Mouse (Mus musculus) adrenal gland, adult (tissue): ENCODE data around the gene Tent5c.
"Not testable (repeated sequence)": the region's sequence is repeated elsewhere in the genome, so short reads cannot be mapped to it uniquely, and the experiment has no call there.

Source experiments
- DNase-seq, 2 experiments: peaks; one replicate each; pipeline ENCODE4 v3.0.0; 2022 to 2023; ENCODE audit warnings: low spot score in 1 of 2; ENCODE audit not compliant: inconsistent age in 2 of 2

Tent5c gene

DNA sequence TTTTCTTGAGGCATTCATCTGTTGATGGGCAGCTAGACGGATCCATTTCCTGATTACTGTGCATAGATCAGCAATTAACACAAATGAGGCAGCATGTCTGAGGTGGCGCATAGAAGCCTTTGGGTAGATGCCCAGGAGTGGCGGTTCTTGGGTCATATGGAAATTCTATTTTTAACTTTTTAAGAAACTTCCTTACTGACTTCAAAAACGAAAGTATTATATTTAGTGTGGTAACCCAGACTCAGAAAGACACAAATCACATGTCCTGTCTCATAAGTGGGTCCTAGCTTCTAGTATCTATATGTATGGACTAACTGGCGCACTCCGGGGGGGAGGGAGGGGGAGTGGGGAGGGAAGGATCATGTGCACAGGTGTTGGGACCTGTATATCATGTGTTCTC is 46.6 kb downstream of the Tent5c start:
- DNase-seq, result no peak

DNA sequence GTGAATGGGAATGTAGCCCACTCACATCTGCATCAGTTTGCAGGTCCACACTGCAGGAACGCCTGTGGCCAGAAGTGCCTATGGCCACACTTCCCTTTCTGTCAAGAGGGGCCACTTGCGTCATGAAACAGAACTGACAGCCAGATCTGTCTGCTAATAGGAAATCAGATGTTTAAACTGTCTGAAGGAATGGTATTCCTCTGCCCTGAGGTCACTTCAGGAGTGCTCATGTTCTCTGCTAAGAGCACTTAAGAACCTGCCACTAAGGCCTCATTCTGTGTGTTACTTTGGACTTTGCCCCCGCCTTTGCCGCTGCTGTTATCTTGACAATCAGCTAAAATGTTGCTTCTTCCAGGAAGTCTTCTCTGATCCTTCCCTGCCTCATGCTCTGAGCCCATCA is 48.4 kb downstream of the Tent5c start:
- DNase-seq, result no peak

DNA sequence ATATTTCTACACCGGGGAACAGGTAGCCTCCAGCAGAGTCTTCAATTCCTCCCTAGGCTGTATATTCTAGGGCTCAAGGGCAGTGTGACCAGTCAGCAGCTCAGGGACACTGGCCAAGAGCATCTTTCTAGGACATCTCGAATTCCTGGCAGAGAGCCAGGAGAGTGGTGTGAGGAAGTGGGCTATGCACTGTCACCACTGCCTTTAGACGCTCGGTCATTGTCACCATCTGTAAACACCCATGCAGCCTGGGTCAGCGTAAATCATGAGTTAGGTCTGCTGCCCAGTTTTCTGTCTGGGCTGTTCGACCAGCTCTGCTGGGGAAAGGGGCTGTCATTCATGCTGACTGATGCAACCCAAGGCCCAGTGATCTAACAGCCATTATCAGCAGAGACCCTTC is 49.1 kb downstream of the Tent5c start:
- DNase-seq, result peak; percentile 53 to 84

DNA sequence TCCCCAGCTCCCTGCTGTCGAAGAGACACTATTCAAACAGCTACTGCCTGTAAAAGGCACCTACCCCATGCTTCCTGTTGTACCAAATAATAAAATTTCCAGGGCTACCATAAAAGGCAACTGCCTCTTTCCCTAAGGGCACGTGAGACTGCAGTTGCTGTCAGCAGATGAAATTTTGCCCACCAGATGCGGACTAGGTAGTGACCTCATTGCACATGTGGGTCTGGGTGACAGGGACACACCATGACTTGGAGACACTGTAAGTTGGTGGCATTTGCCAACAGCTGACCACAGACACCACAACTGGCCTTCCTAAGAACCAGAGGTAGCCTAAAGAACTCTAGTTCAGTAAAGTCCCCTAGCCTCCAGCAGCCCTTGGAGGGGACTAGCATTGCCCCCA is 50.0 kb downstream of the Tent5c start:
- DNase-seq, result no peak

DNA sequence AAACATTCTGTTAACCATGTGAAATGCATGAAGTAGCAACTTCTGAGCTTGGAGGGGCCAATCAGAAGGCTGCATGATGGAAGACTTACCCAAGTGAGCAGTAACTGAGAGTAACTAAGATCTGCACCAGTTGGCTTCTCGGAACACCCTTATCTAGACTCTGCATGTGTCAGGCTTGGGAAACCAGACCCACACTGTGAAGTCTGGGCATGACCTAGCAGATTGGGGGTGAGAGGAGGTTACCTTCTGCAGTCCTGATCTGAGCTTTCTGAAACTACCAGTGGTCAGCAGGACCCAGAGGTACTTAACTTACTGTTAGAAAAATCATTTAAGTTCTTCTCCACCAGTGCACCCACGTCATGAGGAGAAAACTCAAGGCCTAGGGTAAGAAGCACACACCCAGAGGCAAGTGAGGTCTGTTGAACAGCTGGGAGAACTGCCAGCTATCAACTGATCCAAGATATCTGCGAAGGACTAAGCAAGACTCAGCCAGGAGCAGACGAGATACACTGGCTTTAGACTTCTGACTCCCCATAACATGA is 50.6 kb downstream of the Tent5c start:
- DNase-seq, result peak in 1 of 2 experiments; percentile 47

DNA sequence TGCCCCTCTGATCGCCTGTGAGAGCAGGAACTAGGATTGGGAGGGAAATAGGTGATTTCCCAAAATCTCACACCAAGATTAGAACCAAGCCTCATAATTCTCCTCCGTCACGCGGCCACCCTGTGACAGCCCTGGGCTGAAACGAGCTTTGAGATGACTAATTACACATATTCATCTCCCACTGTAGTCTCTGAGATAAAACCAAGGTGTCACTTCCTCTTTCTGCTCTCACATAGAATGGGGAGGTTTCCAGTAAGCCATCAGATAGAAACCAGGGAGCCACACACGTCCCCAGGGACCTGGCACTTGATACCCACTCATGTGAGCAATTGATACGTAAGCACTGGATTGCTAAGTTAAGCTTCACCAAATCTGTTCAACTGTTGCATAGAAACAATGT is 52.4 kb downstream of the Tent5c start:
- DNase-seq, result no peak

DNA sequence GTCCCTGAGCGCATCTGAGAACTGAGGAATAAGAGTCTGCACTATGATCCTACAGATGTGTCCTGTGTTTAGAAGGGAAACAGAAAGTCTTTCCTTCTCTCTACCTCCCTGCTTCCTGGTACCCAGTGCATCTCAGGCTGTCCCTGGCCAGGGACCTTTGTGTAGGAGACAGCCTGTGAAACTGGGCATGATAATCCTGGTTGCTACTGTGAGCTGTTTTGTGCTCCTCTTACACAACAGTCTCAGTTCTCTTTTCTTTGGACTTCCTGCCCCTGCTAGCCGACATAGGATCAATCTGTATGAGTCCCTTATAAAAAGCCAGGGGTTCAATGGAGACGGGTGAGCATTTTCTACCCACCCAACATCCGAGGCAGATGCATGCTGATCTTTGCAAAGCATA is 57.4 kb downstream of the Tent5c start:
- no peak for DNase-seq

DNA sequence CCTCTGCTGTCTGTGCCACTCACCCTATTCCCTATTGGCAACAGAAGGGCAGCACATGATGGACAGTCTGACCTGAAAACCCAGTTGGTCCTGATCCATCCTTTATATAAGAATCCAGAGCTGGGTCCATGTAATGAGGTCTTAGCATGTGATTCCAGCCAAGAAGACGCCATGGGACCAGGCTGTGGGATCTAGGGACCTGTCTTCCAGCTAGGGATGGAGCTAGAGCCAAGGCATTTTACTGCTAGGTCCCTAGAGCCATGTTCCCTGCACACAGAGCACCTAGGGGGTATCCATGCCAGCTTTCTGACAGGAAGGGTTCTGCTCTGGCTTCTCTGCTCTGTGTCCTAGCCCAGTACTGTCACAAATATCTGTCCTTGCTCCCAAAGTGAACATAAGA is 58.4 kb downstream of the Tent5c start:
- DNase-seq, result peak in 1 of 2 experiments; percentile 44

DNA sequence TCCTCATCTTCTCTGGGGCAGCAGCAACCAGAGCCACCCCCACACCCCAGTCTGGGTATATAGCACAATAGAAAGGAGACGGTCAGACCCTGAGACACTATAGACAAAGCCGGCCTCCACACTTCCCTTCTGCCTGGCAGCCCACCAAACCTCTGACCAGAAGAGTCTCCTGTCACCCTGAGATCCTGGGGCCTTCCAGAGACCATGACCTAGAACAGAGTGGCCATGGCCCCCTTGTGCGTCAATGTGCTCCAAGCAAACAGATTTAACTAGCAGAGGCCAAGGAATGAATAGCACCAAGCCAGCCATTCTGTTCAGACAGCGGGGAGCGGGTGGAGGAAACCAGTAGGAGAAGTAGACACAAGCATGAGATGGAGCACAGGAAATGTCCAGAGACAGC is 59.0 kb downstream of the Tent5c start:
- peak; percentile 67 to 79 for DNase-seq

DNA sequence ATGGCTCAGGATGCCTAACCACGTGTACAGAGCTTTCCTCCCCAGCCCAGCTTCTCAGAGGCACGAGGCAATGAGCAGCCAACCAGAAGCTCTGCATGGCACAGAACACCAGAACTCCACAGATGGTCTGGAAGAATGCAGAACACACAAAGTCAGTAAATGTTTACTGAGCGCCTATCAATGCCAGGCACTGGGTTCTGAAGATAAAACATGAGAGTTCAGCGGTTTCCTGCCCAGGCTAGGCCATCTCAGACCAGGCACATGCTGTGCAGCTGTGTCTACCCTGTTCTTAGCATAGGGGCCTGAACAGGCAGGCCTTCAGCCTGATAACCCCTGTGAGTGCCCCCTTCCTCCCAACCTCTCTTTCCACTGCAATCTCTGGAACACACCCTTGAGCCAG is 59.5 kb downstream of the Tent5c start:
- DNase-seq, result no peak

DNA sequence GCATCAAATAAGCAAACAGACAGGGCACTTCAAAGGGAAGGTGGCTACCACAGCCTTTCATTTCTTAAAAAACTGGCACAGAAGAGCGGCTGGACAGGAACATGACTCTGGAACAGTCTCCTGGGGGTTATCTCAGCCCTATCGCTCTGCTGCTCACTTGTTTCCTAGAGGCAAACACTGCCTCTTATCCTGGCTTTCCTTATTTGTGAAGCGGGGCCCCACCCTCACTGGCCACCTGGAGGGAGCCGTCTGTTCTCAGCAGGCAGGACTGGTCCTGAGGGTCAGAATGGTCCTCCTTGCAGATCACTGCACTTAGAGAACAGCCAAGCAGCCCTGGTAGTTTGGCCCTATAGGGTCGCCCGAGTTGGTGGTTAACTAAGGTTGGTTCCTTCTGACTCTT is 61.6 kb downstream of the Tent5c start:
- DNase-seq, result no peak

DNA sequence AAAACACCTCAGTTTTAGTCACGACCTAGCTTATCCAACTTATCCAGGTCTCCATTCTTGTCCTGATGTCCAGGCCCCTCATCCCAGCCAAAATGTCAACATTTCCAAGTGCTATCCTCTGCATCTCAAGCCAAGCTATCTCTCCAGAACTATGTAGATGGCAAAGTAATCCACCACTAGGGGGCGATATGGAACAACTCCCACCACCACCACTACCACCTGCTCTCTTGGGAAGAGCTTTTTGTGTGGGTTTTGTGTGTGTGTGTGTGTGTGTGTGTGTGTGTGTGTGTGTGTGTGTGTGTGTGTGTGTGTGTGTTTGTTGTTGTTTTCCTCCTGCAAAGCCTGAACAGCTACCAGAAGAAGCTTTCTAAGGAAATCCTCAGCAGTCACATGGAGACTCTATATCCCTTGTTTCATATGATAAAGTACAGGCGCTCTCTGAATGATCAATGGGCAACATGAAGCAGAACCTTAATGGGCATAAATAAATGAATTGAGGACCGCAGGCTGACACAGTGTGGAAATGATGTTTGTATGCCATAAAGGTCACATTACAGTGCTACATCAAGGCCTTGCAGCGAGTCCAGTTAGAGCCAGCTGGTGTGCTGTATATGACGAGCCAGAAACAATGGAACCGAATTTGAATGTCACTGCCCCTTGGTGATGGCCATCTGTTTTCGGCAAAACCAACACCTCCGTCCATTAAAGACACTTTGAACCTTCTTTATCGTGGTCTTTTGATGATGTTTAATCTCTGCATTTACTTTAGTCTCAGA is 66.5 kb downstream of the Tent5c start:
- DNase-seq, result peak in 1 of 2 experiments; percentile 89

DNA sequence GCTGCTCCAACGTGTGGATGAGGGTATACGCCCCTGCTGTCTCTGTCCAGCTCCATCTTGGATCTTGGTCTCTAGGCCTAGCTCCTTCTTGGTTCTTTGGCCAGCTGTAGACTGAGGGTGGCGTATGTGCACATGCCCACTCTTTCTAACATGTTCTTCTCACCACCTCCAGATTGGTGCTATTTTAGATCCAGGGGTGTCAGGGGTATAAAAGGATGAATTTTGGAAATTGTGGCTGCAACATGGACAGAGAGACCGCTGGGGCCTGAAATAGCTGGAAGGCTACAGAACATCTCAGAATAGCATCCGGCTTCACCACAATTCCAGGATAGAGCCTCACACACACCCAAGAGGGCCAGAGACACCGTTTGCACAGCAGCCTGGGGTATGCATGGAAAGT is 67.8 kb downstream of the Tent5c start:
- DNase-seq, result no peak

DNA sequence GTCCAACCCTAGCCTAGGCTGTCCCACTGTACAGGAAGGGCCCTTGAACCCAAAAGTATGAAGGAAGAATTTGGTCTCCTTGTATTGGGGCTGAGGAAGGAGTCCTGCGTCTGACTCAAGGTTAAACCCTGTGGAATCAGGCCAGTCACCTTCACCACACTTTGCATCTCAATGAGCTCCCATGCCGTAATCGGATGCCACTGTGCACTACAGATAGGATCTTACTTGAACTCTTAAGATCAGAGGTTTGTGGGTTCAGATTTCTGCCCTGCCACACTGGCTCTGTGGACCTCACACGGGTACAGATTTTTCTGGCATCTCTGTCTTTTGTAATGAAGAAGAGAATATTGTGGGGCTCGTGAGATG is 68.5 kb downstream of the Tent5c start:
- DNase-seq, result no peak

DNA sequence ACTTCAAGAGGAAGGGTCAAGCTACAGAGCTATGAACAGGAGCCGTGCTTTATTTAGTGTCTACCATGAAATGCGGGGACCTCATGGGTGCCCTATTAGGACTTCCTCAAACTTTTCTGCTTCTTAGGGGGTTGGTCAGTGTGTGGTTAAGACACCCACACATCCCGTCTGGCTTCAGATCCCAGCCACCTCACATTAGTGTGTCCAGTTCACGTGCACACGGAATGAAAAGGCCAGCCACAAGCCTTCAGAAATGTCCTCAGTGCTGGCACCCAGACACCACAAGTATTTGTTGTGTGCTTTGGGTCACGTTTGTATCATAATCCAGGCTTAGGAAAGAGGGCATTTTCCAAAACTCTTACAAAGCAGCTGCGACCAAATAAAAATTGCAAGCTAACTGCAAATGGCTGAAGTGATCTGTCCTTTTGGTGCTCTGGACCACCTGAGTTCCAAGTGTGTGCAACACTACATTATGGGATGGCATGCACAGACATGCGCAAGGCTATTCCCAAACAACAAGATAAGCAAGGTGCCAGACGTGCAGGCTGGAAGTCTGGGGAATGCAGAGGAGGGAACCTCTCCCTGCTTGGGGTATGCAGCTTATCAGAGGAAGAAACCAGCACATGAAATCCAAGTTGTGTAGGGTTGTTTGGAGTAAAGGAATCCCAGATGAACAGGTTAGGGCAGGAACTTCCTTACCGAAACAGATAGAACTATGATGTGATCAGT is 69.0 kb downstream of the Tent5c start:
- no peak for DNase-seq

DNA sequence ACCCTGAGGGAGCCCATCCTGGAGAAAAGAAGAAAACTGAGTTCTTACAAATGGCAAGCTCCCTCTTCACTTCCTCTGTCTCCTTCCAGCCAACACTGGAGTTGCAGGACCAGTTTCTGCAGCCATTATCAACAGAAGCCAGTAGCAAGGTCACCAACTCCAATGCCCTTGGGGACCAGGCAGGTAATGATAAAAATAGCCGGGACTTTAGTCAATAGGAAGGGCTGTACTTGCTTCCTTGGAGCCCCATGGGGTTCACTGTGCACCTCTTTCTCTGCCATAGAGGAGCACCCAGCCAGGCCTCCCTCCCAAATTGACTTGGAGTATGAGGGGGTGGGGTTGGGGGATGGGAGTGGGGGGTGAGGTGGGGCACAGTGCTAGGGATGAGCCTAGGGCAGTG is 70.7 kb downstream of the Tent5c start:
- DNase-seq, result no peak

DNA sequence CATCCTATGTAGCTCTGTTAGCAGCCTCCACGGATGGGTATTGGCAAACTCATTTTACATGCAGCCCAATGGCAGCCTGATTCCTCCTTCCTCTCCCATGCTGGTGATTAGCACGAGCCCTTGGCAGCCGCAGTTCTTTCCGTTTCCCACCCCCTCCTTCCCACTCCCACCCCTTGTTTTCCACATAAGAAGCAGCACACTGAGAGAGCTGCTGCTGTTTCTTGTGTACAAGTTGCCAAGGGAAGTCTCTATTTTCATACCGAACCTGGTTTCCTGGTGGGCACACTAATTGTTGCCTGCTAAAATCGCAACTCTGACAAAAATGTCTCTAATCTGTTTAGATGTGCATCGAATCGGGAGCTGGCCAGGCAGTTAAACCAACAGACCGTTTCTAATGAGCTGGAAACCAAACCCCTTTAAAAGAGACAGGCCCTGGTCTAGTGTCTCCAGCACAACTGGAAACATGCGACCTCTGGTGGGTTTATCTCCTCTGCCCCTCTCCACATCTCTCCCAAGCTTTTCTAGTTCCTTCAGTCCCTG is 71.3 kb downstream of the Tent5c start:
- DNase-seq, result no peak

DNA sequence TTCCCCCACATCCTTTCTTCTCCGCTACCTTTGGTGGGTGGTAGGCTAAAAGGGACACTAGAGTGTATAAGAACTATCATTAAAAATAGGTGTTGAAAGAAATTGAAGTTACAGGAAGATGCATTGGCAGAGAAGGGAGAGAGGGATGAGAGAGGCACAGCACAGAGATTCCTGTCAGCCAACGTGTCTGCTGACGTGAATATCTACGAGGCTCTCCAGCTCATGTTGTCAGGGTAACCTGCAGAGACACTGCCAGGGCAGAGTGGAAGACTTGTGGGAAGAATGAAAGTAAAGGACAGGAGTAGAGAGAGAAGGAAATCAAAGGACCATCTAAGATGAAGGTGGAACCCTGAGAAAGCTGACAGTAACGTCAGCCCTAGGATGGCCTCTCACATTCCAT is 73.5 kb downstream of the Tent5c start:
- DNase-seq, result no peak

DNA sequence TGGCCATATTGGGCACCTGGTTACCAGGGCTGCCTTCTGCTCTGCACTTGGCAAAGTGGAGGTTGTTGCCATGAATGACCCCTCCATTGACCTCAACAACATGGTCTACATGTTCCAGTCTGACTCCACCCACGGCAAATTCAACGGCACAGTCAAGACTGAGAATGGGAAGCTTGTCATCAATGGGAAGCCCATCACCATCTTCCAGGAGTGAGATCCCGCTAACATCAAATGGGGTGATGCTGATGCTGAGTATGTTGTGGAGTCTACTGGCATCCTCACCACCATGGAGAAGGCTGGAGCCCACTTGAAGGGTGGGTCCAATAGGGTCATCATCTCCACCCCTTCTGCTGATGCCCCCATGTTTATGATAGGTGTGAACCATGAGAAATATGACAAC is 75.5 kb downstream of the Tent5c start:
- not testable (repeated sequence) for DNase-seq

DNA sequence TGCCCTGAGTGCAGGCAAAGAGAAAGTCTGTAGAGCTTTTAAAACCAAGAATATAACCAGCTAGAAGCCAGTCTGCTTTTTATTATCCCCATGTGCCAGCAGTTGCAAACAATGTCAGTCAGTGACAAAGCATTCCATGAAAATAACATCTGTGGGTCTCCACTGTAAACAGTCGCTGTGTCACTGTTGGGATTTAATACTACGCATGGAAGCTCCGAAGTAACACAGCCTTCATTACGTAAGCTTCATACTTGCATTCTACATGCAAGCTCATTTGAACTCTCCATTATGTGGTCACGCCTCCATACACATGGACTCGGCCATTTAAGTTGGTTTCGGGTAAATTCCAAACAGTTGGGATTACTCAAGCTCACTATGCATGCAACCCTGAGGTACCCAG is 77.2 kb downstream of the Tent5c start:
- DNase-seq, result no peak

DNA sequence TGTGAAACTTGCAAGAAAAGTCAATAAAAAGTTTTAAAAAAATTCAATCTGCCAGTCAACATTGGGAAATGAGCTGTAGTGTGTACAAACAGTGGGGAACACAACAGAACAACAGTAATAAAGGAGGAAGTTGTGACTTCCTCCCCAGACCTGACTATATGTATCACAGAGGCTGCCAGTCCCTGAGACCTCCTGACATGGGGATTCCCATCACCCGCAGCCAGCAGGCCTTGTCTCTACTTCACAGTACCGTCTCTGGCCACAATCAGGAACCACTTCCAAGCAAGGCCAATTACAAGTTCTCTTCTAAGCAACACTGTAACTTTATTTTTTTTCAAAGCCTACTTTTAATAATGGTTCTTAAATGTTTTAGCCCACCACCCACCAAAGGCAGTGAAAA is 79.8 kb downstream of the Tent5c start:
- DNase-seq, result no peak

DNA sequence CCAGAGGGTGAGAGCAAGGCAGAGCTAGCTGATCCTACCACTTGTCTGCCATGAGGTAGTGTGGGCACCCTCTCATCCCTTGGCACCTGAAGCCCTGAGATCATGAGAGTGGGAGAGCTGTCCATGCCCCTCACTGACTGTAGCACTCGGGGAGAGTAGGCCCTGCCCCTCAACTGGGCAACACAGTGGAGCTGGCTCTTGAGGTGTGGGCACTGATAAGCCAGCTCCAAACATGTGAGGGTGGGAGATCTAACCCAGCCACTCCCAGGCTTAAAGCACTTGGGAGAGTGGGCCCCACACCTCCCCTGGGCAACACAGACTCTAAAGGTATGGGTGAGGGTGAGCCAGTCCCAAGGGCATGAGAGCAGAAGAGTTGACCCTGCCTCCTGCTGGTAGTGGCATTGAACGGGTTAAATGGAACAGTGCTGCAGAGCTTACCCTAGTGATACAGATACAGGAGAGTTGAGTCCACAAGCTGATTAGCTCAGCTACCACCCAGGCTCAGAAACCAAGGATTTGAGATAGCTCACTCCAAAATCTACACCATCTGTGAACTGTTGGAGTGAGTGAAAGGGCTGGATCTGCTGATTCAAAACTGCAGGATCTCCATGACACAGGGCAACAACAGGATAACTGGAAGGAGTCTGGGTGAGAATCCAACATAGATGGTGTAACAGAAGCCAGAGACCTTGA is 80.6 kb downstream of the Tent5c start:
- no peak for DNase-seq
